Mouse (Mus musculus) liver, embryonic 14.5 days (tissue): ENCODE data around the gene Casp9. TPM values are rescaled to one million over a fixed set of nuclear protein-coding genes. Genes with fewer than 3 reads are reported as not detected.

ENCODE experiments used
- ATAC-seq: fragments of 200-750 bp; cut with Nextera tagmentation; 2 replicates; pipeline ENCODE4 v1.8.0; 2017; ENCODE audit warnings: moderate number of reproducible peaks, mild to moderate bottlenecking, moderate library complexity; ENCODE audit not compliant: insufficient read depth
- DNase-seq, 3 experiments: peaks; one replicate each; pipeline ENCODE4 v3.0.0-alpha.2; 2012 to 2013; ENCODE audit warnings: low read depth in 3 of 3, low spot score in 3 of 3
- H3K27ac ChIP-seq: fragments of 300-500 bp; sonication (generic); 2 replicates; pipeline ENCODE4 v1.5.1; 2014; ENCODE audit warnings: moderate library complexity, mild to moderate bottlenecking, control low read depth, inconsistent platforms
- H3K27me3 ChIP-seq: fragments of 300-500 bp; sonication (generic); 2 replicates; pipeline ENCODE4 v1.6.1; 2014; ENCODE audit warnings: mild to moderate bottlenecking, low read length, moderate library complexity; ENCODE audit not compliant: control insufficient read depth, insufficient read depth
- H3K36me3 ChIP-seq: fragments of 300-500 bp; sonication (generic); replicated peaks from 2 replicates; pipeline ENCODE4 v1.6.1; 2014; ENCODE audit warnings: low read depth; ENCODE audit not compliant: control insufficient read depth, insufficient read depth
- H3K4me1 ChIP-seq, 2 experiments: fragments of 200-500 bp in 1 of 2; fragments of 300-500 bp in 1 of 2; sonication (generic) in 1 of 2; replicated peaks; 2 replicates each; pipeline ENCODE4 v1.6.1; 2012 to 2014; ENCODE audit warnings: antibody characterized with exemption in 1 of 2, inconsistent platforms in 1 of 2, low read length in 1 of 2; ENCODE audit not compliant: control insufficient read depth in 2 of 2, insufficient read depth in 2 of 2
- H3K4me2 ChIP-seq: fragments of 300-500 bp; sonication (generic); 2 replicates; pipeline ENCODE4 v1.6.1; 2014; ENCODE audit warnings: low read depth, mild to moderate bottlenecking, control low read depth, moderate library complexity
- H3K4me3 ChIP-seq, 2 experiments: fragments of 200-500 bp in 1 of 2; fragments of 300-500 bp in 1 of 2; sonication (generic) in 1 of 2; 2 replicates each; pipeline ENCODE4 v1.5.1; 2012 to 2014; ENCODE audit warnings: low read depth in 2 of 2, low read length in 2 of 2, mild to moderate bottlenecking in 2 of 2, control low read depth in 1 of 2, inconsistent platforms in 1 of 2, moderate library complexity in 1 of 2; ENCODE audit not compliant: insufficient read depth in 1 of 2
- H3K9ac ChIP-seq: fragments of 300-500 bp; sonication (generic); replicated peaks from 2 replicates; pipeline ENCODE4 v1.6.1; 2014; ENCODE audit warnings: mild to moderate bottlenecking, control low read depth, moderate library complexity
- H3K9me3 ChIP-seq: fragments of 300-500 bp; sonication (generic); 2 replicates; pipeline ENCODE4 v1.6.1; 2016; ENCODE audit warnings: low read length, mixed read lengths; ENCODE audit not compliant: control insufficient read depth
- CTCF ChIP-seq: IDR thresholded peaks from 2 replicates; pipeline ENCODE4 v1.5.1; 2016; ENCODE audit warnings: antibody characterized with exemption, low read depth, control low read depth
- EP300 ChIP-seq: IDR thresholded peaks from 2 replicates; pipeline ENCODE4 v1.6.1; 2016; ENCODE audit warnings: antibody characterized with exemption, low read depth
- WGBS: fragments of 180-500 bp; shearing (Covaris S2); extraction: QIAGEN DNeasy Blood & Tissue Kit; methylation state at CpG from one replicate; pipeline ENCODE4 v1.1.7; 2014; ENCODE audit not compliant: insufficient replicate concordance; 5-methylcytosine and 5-hydroxymethylcytosine counted together
- polyA plus RNA-seq, 2 experiments: library from polyadenylated mRNA; depleted of rRNA in 1 of 2; stranded (reverse) in 1 of 2; unstranded in 1 of 2; fragments of >200 nt; fragmentation: Nextera tagmentation in 1 of 2; extraction: Ambion mirVana in 1 of 2; gene quantifications; 2 replicates each; pipeline versions ENCODE4 v1.2.1 to v1.2.3; 2012 to 2014

Casp9 gene
- polyA plus RNA-seq, 2 experiments: 5.8 to 7.6 TPM

DNA sequence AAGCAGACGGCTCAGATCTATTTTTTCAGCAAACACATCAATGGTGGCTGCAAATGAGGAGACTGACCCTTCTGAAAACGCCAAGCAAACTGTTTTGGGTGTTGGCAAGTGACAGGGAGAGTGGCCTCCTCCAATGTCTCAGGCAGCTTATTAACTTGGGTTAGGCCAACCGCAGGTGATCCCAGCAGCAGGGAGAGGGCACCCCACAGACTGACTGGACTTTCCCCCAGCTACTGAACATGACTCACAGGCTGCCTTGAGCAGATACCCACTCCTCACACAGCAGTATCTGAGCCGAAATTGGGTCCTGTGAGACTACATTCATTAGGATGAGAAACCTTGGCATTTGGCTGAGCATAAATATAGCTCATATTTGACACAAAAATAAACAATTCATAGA, 32.5 kb upstream of the Casp9 start:
- H3K4me1 ChIP-seq: peaks cover 19 to 32% of the 10 kb centered on the region in 2 experiments
- H3K4me3 ChIP-seq: no peak overlapping the region
- no peak overlapping the region for H3K4me2 ChIP-seq
- 78% methylated on average over 4 of the region's 4 CpGs for WGBS
- no peak overlapping the region for H3K27ac ChIP-seq
- H3K36me3 ChIP-seq: peaks cover 23% of the 10 kb centered on the region
- H3K9me3 ChIP-seq: no peaks in the 10 kb centered on the region
- no peak for TF ChIP-seq CTCF
- TF ChIP-seq EP300: no peak
- DNase-seq (no peak), ATAC-seq (no peak)
- H3K9ac ChIP-seq: no peak overlapping the region
- no peaks in the 10 kb centered on the region for H3K27me3 ChIP-seq

DNA sequence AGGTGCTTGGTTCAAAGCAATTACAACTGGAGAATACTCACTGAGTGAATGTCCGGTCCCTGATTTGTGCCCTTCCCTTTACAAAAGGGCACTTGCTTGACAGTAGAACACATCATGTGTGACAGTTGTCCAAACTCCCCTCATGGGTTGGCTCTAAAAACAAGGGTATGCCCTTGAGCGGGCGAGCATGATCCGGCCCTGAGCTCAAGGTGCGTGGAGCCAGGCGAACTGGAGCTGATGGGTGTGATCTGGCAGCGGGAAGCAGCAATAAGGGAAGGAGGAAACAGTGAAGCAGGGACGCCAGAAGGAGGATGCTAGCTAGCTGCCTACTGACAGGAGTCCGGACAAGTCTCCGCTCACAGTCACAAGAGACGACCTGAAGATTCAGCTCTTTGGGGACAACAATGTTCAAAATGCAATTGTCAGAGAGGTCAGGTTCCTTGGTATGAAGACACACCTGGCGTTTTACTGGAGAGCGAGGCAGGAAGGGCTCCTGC, 31.3 kb upstream of the Casp9 start:
- H3K4me3 ChIP-seq: no peak overlapping the region
- no peak for DNase-seq
- H3K36me3 ChIP-seq: peaks cover 26% of the 10 kb centered on the region
- H3K4me1 ChIP-seq: peaks cover 27 to 43% of the 10 kb centered on the region in 2 experiments
- H3K27ac ChIP-seq: no peak overlapping the region
- no peak overlapping the region for H3K9ac ChIP-seq
- WGBS: 88% methylated on average over 13 of the region's 13 CpGs
- no peaks in the 10 kb centered on the region for H3K27me3 ChIP-seq
- no peak for ATAC-seq
- TF ChIP-seq EP300 (no peak), CTCF (no peak)
- H3K9me3 ChIP-seq: no peaks in the 10 kb centered on the region
- H3K4me2 ChIP-seq: no peak overlapping the region

DNA sequence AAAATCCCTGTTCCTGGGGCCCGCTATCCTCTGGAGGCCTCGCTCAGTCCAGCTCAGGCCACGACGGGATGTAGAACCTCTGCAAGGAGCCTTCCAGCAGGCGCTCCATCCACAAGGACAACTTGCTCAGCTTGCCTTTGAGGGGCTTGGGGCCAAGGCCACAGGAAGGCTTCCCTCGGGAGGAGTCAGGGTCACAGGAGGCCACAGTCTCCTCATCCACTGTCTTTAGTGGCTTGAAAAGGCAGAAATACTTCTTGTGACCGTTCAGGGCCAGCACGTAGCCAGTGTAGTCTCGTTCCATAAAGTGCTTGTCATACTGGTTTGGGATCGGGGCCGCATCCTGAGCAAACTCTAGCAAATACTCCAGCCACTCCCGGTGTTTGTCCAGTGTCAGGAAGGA, 29.9 kb upstream of the Casp9 start:
- H3K9ac ChIP-seq: no peak overlapping the region
- no peaks in the 10 kb centered on the region for H3K27me3 ChIP-seq
- no peak overlapping the region for H3K27ac ChIP-seq
- H3K4me2 ChIP-seq: no peak overlapping the region
- 88% methylated on average over 12 of the region's 12 CpGs for WGBS
- no peak overlapping the region for H3K4me3 ChIP-seq
- peaks cover 26% of the 10 kb centered on the region for H3K36me3 ChIP-seq
- H3K9me3 ChIP-seq: no peaks in the 10 kb centered on the region
- DNase-seq (no peak), ATAC-seq (no peak)
- no peak for TF ChIP-seq CTCF
- peaks cover 35 to 44% of the 10 kb centered on the region in 2 experiments for H3K4me1 ChIP-seq

DNA sequence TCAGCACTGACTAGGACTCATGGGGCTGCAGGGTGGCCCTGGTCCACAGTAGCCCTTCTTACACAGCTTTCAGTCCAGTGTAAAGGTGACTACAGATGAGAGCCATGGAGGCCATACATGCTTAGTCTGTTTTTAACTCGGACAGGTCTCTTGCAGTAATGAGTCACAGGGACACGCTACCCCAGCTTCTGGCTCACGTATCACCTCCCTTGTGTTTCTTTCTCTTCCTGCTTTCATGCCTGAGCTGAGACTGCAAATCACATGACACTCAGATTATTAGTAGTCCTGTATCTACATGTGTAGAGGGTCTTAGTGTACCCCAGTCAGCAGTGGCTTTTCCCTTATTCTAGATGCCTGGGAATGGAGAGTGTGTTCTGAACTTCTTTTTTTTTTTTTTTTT, 28.4 kb upstream of the Casp9 start:
- TF ChIP-seq CTCF (no peak), EP300 (no peak)
- Histone ChIP-seq H3K9ac (no peak overlapping the region), H3K4me3 (no peak overlapping the region), H3K9me3 (no peaks in the 10 kb centered on the region), H3K4me1 (peaks cover 30 to 39% of the 10 kb centered on the region in 2 experiments), H3K4me2 (no peak overlapping the region), H3K27me3 (no peaks in the 10 kb centered on the region), H3K36me3 (peaks cover 33% of the 10 kb centered on the region), H3K27ac (no peak overlapping the region)
- WGBS: 90% methylated on average over 3 of the region's 3 CpGs
- DNase-seq: no peak
- no peak for ATAC-seq

DNA sequence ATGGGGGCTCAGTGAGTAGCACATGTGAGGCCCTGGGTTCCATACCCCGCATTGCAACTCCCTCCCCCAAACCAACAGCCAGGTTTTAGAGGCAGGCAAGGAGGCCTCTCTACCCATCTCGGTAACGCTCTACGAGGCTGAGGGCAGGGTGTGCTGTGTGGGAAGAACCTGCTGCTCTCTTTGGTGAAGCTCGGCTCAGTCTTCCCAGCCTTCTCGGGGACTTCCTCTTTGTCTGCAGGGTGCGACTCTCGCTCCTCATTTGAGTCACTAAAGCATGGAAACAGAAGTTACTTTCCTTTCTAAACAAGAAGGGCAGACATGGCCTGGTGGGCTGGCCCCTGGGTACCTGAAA, 27.1 kb upstream of the Casp9 start:
- H3K4me2 ChIP-seq: peak overlapping the region; percentile 68
- TF ChIP-seq EP300 (no peak), CTCF (no peak)
- H3K36me3 ChIP-seq: peaks cover 39% of the 10 kb centered on the region
- no peaks in the 10 kb centered on the region for H3K27me3 ChIP-seq
- H3K27ac ChIP-seq: peak overlapping the region; percentile 70
- 55% methylated on average over 8 of the region's 8 CpGs for WGBS
- peaks cover 42 to 50% of the 10 kb centered on the region in 2 experiments for H3K4me1 ChIP-seq
- H3K9ac ChIP-seq: peak overlapping the region; percentile 6; the same call in 1 of the 2 replicates
- H3K9me3 ChIP-seq: no peaks in the 10 kb centered on the region
- DNase-seq (no peak), ATAC-seq (no peak)
- no peak overlapping the region for H3K4me3 ChIP-seq
